Comparison of ENCODE assay signal across 18 mouse cellular contexts in the genomic region with DNA sequence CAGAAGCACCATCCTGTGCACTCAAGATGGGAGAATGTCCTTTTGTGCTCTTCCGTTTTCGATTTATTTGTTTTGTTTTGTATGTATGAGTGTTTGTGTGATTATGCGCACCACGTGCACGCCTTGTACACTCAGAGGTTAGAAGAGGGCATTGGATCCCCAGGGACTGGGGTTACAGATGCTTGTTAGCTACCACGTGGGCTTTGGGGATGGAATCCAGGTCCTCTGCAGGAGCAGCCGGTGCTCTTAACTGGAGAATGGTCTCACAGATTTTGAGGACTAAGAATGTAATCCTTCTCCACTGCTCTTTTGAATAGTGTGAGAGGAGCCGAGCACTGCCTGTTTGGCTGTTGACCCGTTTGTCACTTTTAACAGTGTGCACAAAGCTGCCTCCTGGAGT.
A peak's percentile ranks its signal among the peaks of the same experiment; 100 is the strongest.
DNase-seq lines count a peak whose midpoint lies in the region; ATAC-seq and TF ChIP-seq lines count a peak whose summit lies in the region.
"Had no signal": no experiment of that assay in that cellular context is flagged by ENCODE, and none has a peak within 500 bp of the region (broad histone marks: within the 10 kb centered on the region; RNA-seq: fewer than 3 reads in every experiment).

No protein-coding gene starts in this region.

- 72% methylated on average over 9 of the region's 9 CpGs for WGBS in heart, embryonic 11.5 days (ENCODE audit: insufficient replicate concordance)
- 76% methylated on average over 9 of the region's 9 CpGs for WGBS in lung, adult 2 months

- H3K4me2 ChIP-seq in heart, embryonic 11.5 days, result no peak overlapping the region
- H3K4me2 ChIP-seq: heart, embryonic 15.5 days; limb, embryonic 12.5 days; liver, embryonic 15.5 days had no signal

- no peaks in the 10 kb centered on the region for H3K27me3 ChIP-seq in heart, embryonic 11.5 days (ENCODE audit: control insufficient read depth, insufficient read depth, low read length)
- H3K27me3 ChIP-seq: CH12.LX; heart, embryonic 15.5 days; limb, embryonic 12.5 days; liver, embryonic 15.5 days had no signal

- ATAC-seq in heart, embryonic 11.5 days (replicated peaks; ENCODE audit: insufficient number of reproducible peaks, low FRiP score, low TSS enrichment), result no peak
- ATAC-seq: activated CD4-positive, CD25-positive, alpha-beta regulatory T cell, adult 4 months; hindbrain, postnatal 0 days had no signal

- peaks cover 6% of the 10 kb centered on the region; the same call in 1 of the 2 replicates for H3K4me1 ChIP-seq in heart, embryonic 11.5 days (ENCODE audit: control insufficient read depth, insufficient read depth, low read length)
- peaks cover 9% of the 10 kb centered on the region for H3K4me1 ChIP-seq in lung, adult 2 months (ENCODE audit: control insufficient read depth, insufficient read depth, low read length)
- H3K4me1 ChIP-seq: liver, embryonic 15.5 days had no signal

- no peak overlapping the region for H3K27ac ChIP-seq in heart, embryonic 11.5 days (ENCODE audit: low read depth, low read length)
- H3K27ac ChIP-seq: heart, embryonic 15.5 days; hindbrain, postnatal 0 days; limb, embryonic 12.5 days; liver, embryonic 15.5 days; macrophage had no signal

- H3K36me3 ChIP-seq in heart, embryonic 11.5 days (ENCODE audit: control insufficient read depth, insufficient read depth, low read length), result no peaks in the 10 kb centered on the region
- H3K36me3 ChIP-seq: heart, embryonic 15.5 days; limb, embryonic 12.5 days; liver, embryonic 15.5 days had no signal

- TF ChIP-seq CTCF in lung, adult 2 months (IDR thresholded peaks at IDR 0.05; ENCODE audit: insufficient read depth, low read length), result no peak

- H3K4me3 ChIP-seq in heart, embryonic 11.5 days (ENCODE audit: low read depth, low read length), result no peak overlapping the region
- no peak overlapping the region for H3K4me3 ChIP-seq in lung, adult 2 months (replicated peaks; ENCODE audit: extremely low read depth, low read depth, low read length)
- H3K4me3 ChIP-seq: erythroblast, embryonic 14.5 days; heart, embryonic 15.5 days; limb, embryonic 12.5 days; liver, embryonic 15.5 days had no signal

- no peaks in the 10 kb centered on the region for H3K9me3 ChIP-seq in heart, embryonic 11.5 days (replicated peaks; ENCODE audit: control insufficient read depth, low read length)
- H3K9me3 ChIP-seq: heart, embryonic 15.5 days; limb, embryonic 12.5 days; liver, embryonic 15.5 days had no signal

- intact Hi-C loops in left cerebral cortex, postnatal 36 days (cut with DNase I), result no loop called here

- no peak for TF ChIP-seq POLR2A in lung, adult 2 months (IDR thresholded peaks at IDR 0.05; ENCODE audit: borderline replicate concordance, extremely low read depth, low read depth, low read length)

- DNase-seq in adrenal gland, adult 2 months, result peak; percentile 8
- DNase-seq in adrenal gland, postnatal 4 days (ENCODE audit: low spot score in 2 of 2), result no peak
- peak; percentile 38 to 55 for DNase-seq in heart, adult 18-20 months
- DNase-seq in lung, postnatal 14 days, result peak; percentile 10
- no peak for DNase-seq in lung, adult 2 months
- DNase-seq in left cerebral cortex, postnatal 36 days (ENCODE audit: low spot score in 2 of 2), result no peak
- no peak for DNase-seq in natural killer cell, adult 2 months (ENCODE audit: low spot score in 2 of 2)
- DNase-seq: midbrain, embryonic 14.5 days; right cerebral cortex, postnatal 4 days had no signal

- H3K9ac ChIP-seq in heart, embryonic 11.5 days (ENCODE audit: low read depth, low read length), result no peak overlapping the region
- H3K9ac ChIP-seq: heart, embryonic 15.5 days; limb, embryonic 12.5 days; liver, embryonic 15.5 days had no signal

Comparison
In these comparisons a context has a peak if more than half of its experiments do, and no peak if none do; other contexts are left out.
1. DNase-seq: peak in adrenal gland, adult 2 months (single experiment), heart, adult 18-20 months (2 of 2) and lung, postnatal 14 days (single experiment); none in adrenal gland, postnatal 4 days (0 of 2), lung, adult 2 months (single experiment), left cerebral cortex, postnatal 36 days (0 of 2) and natural killer cell, adult 2 months (0 of 2).